Mouse (Mus musculus) MEL (cell line): Measurements from ENCODE around the gene Lsamp.

Experiments
- ELF1 ChIP-seq: IDR thresholded peaks from 2 replicates; pipeline ENCODE4 v1.6.1; 2014; ENCODE audit warnings: low read depth, mild to moderate bottlenecking, inconsistent platforms, low read length, improper control_type of control experiment, moderate library complexity
- EP300 ChIP-seq, 2 experiments: IDR thresholded peaks; 2 replicates each; pipeline ENCODE4 v1.6.1; 2011; ENCODE audit warnings: improper control_type of control experiment in 2 of 2, low read length in 2 of 2, low read depth in 1 of 2, mild to moderate bottlenecking in 1 of 2
- USF1 ChIP-seq: IDR thresholded peaks from 2 replicates; pipeline ENCODE4 v1.6.1; 2014; ENCODE audit warnings: low read depth, mild to moderate bottlenecking, inconsistent platforms, low read length, improper control_type of control experiment, moderate library complexity

GRCm38 (mm10) chr16:42172476-42172875 lies 2188.3 kb downstream of the Lsamp start:
- TF ChIP-seq USF1, result no peak
- TF ChIP-seq ELF1, result no peak
- TF ChIP-seq EP300 (IDR thresholded peaks at IDR 0.05; ENCODE audit: low read depth in 1 of 2, low read length in 2 of 2), result no peak
